Mouse (Mus musculus) liver, embryonic 14.5 days (tissue): ENCODE data around the gene Grcc10.

ENCODE experiments used
- CTCF ChIP-seq: IDR thresholded peaks from 2 replicates; pipeline ENCODE4 v1.5.1; 2016; ENCODE audit warnings: antibody characterized with exemption, low read depth, control low read depth
- EP300 ChIP-seq: IDR thresholded peaks from 2 replicates; pipeline ENCODE4 v1.6.1; 2016; ENCODE audit warnings: antibody characterized with exemption, low read depth

- TF ChIP-seq CTCF = no peak
- TF ChIP-seq EP300 = no peak
These were observed 9.2 kb upstream of the Grcc10 start for GRCm38 (mm10) chr6:124750405-124750804.
